Mouse (Mus musculus) embryonic fibroblast, embryonic 13.5 days (primary cell): ENCODE measurements around the gene Rbms3.

Experiments
- CTCF ChIP-seq: IDR thresholded peaks from 2 replicates; pipeline ENCODE4 v1.5.1; 2011; ENCODE audit warnings: mild to moderate bottlenecking, control low read depth, low read length, moderate library complexity, borderline replicate concordance; ENCODE audit not compliant: insufficient read depth
- POLR2A ChIP-seq: IDR thresholded peaks from 2 replicates; pipeline ENCODE4 v1.6.1; 2011; ENCODE audit warnings: low read depth, mild to moderate bottlenecking, control low read depth, low read length, moderate library complexity

- TF ChIP-seq CTCF = no peak
- TF ChIP-seq POLR2A = no peak
Measured at GRCm38 (mm10) chr9:116973594-116973993, 656.1 kb downstream of the Rbms3 start.
